Mouse (Mus musculus): ENCODE measurements around the gene Dnaaf5.

DNA sequence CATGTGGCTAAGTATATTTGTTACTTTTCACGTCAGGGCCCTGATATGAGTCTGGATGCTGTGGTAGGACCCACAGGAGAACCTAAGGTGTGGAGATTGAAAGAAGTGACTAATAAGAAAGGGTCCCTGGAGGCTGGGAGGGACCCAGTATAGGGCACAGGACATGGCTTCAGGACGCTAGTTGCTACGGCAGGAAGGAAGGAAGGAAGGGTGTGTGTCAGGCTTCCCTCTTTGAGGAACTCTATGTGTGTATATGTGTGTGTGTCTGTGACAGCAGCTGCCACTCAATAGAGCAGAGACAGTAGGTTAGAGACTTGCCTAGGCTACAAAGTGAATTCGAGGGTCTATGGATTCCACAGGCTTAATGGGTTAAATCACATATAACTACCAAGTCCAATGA lies 70.6 kb downstream of the Dnaaf5 start:
- no peak for TF ChIP-seq ZC3H11A (IDR thresholded peaks at IDR 0.05; ENCODE audit: borderline replicate concordance, low read depth, low read length)
- TF ChIP-seq CHD2 (IDR thresholded peaks at IDR 0.05; ENCODE audit: low read depth, low read length), result no peak
- no peak for TF ChIP-seq HCFC1 (IDR thresholded peaks at IDR 0.05; ENCODE audit: borderline replicate concordance, insufficient read depth, low read length)
- TF ChIP-seq MAFK (IDR thresholded peaks at IDR 0.05; ENCODE audit: insufficient read depth, low read depth, low read length), result no peak
- TF ChIP-seq ZNF384 (IDR thresholded peaks at IDR 0.05; ENCODE audit: low read depth, low read length), result no peak

All from ES-E14 (cell line).